Mouse (Mus musculus) CH12.LX (cell line): ENCODE measurements at regions not wholly inside any gene's neighbourhood (a gene's known extent, or its start where the extent isn't known, plus 50 kb on each side); places are given as distances from the start of the nearest gene placed in this dataset.

Source experiments
- DNase-seq: peaks from one replicate; pipeline ENCODE4 v3.0.0-alpha.2; 2013; ENCODE audit errors: extremely low read depth
- H3K27ac ChIP-seq: 2 replicates; pipeline ENCODE4 v1.5.1; 2012; ENCODE audit warnings: low read depth, mild to moderate bottlenecking, control low read depth, moderate library complexity; ENCODE audit not compliant: insufficient read depth
- H3K27me3 ChIP-seq: replicated peaks from 2 replicates; pipeline ENCODE3; 2012; ENCODE audit warnings: inconsistent platforms
- H3K36me3 ChIP-seq, 2 experiments: replicated peaks in 1 of 2; 2 replicates each; pipeline versions ENCODE3 to v1.6.1; 2012; ENCODE audit warnings: inconsistent platforms in 1 of 2, low read length in 1 of 2, mild to moderate bottlenecking in 1 of 2, mixed read lengths in 1 of 2, moderate library complexity in 1 of 2; ENCODE audit not compliant: control insufficient read depth in 1 of 2, insufficient read depth in 1 of 2
- H3K4me1 ChIP-seq, 2 experiments: 2 replicates each; pipeline ENCODE4 v1.6.1; 2012; ENCODE audit warnings: inconsistent platforms in 1 of 2, moderate library complexity in 1 of 2; ENCODE audit not compliant: insufficient read depth in 2 of 2, control insufficient read depth in 1 of 2
- H3K4me2 ChIP-seq: 2 replicates; pipeline ENCODE4 v1.6.1; 2012; ENCODE audit warnings: low read depth, mild to moderate bottlenecking, control low read depth; ENCODE audit not compliant: poor library complexity, insufficient read depth, severe bottlenecking
- H3K4me3 ChIP-seq, 3 experiments: fragments of 150-350 bp in 1 of 3; sonication (generic) in 1 of 3; replicated peaks in 1 of 3; 2 replicates each; pipeline versions ENCODE3 to v1.5.1; 2011 to 2012; ENCODE audit warnings: low read depth in 2 of 3, low read length in 2 of 3, mild to moderate bottlenecking in 2 of 3, moderate library complexity in 2 of 3, control low read depth in 1 of 3, improper control_type of control experiment in 1 of 3, inconsistent platforms in 1 of 3, mixed read lengths in 1 of 3; ENCODE audit not compliant: poor library complexity in 1 of 3
- H3K79me2 ChIP-seq: replicated peaks from 2 replicates; pipeline ENCODE4 v1.6.1; 2012; ENCODE audit warnings: mild to moderate bottlenecking, moderate library complexity; ENCODE audit not compliant: control insufficient read depth, poor library complexity, insufficient read depth, severe bottlenecking; ENCODE audit errors: extremely low read depth
- H3K9ac ChIP-seq: 2 replicates; pipeline ENCODE4 v1.6.1; 2012; ENCODE audit warnings: low read depth, mild to moderate bottlenecking, control low read depth, moderate library complexity; ENCODE audit not compliant: insufficient read depth
- H3K9me3 ChIP-seq: replicated peaks from 2 replicates; pipeline ENCODE3; 2012; ENCODE audit warnings: low read length, inconsistent platforms, mixed read lengths
- BHLHE40 ChIP-seq: IDR thresholded peaks from 2 replicates; pipeline ENCODE4 v1.6.1; 2011; ENCODE audit warnings: mild to moderate bottlenecking, low read depth, low read length, improper control_type of control experiment
- CHD1 ChIP-seq: IDR thresholded peaks from 2 replicates; pipeline ENCODE4 v1.6.1; 2012; ENCODE audit warnings: low read depth, low read length, improper control_type of control experiment, inconsistent platforms
- CHD2 ChIP-seq: IDR thresholded peaks from 2 replicates; pipeline ENCODE4 v1.6.1; 2011; ENCODE audit warnings: low read length, improper control_type of control experiment
- CTCF ChIP-seq, 2 experiments: IDR thresholded peaks in 1 of 2; conservative IDR thresholded peaks in 1 of 2; 2 replicates each; pipeline ENCODE4 v1.5.1; 2011 to 2012; ENCODE audit warnings: low read depth in 2 of 2, low read length in 2 of 2, improper control_type of control experiment in 1 of 2, inconsistent platforms in 1 of 2, mild to moderate bottlenecking in 1 of 2, moderate library complexity in 1 of 2
- E2F4 ChIP-seq: IDR thresholded peaks from 2 replicates; pipeline ENCODE4 v1.6.1; 2011; ENCODE audit warnings: low read depth, low read length, improper control_type of control experiment; ENCODE audit not compliant: insufficient replicate concordance
- ELF1 ChIP-seq: IDR thresholded peaks from 2 replicates; pipeline ENCODE4 v1.6.1; 2014; ENCODE audit warnings: low read depth, mild to moderate bottlenecking, inconsistent platforms, low read length, improper control_type of control experiment
- EP300 ChIP-seq: IDR thresholded peaks from 2 replicates; pipeline ENCODE4 v1.6.1; 2011; ENCODE audit warnings: low read length, improper control_type of control experiment
- ETS1 ChIP-seq: conservative IDR thresholded peaks from 2 replicates; pipeline ENCODE4 v1.6.1; 2012; ENCODE audit warnings: low read depth, mild to moderate bottlenecking, inconsistent platforms, low read length, improper control_type of control experiment, moderate library complexity
- GABPA ChIP-seq: IDR thresholded peaks from 2 replicates; pipeline ENCODE4 v1.6.1; 2012; ENCODE audit warnings: low read depth, low read length, improper control_type of control experiment, inconsistent platforms; ENCODE audit not compliant: insufficient replicate concordance
- HCFC1 ChIP-seq: IDR thresholded peaks from 2 replicates; pipeline ENCODE4 v1.6.1; 2012; ENCODE audit warnings: low read depth, mild to moderate bottlenecking, inconsistent platforms, low read length, improper control_type of control experiment
- IRF4 ChIP-seq: IDR thresholded peaks from 2 replicates; pipeline ENCODE4 v1.6.1; 2014; ENCODE audit warnings: low read depth, mild to moderate bottlenecking, inconsistent platforms, low read length, improper control_type of control experiment
- JUN ChIP-seq: IDR thresholded peaks from 2 replicates; pipeline ENCODE4 v1.6.1; 2011; ENCODE audit warnings: low read depth, mild to moderate bottlenecking, low read length, improper control_type of control experiment, moderate library complexity; ENCODE audit not compliant: insufficient read depth
- JUND ChIP-seq: conservative IDR thresholded peaks from 2 replicates; pipeline ENCODE4 v1.6.1; 2011; ENCODE audit warnings: low read depth, low read length, improper control_type of control experiment
- KAT2A ChIP-seq: IDR thresholded peaks from 2 replicates; pipeline ENCODE4 v1.6.1; 2012; ENCODE audit warnings: low read length, improper control_type of control experiment, inconsistent platforms; ENCODE audit not compliant: insufficient replicate concordance
- MAFK ChIP-seq: IDR thresholded peaks from 2 replicates; pipeline ENCODE4 v1.6.1; 2011; ENCODE audit warnings: low read length, improper control_type of control experiment; ENCODE audit not compliant: insufficient replicate concordance
- MAX ChIP-seq: IDR thresholded peaks from 2 replicates; pipeline ENCODE4 v1.6.1; 2011; ENCODE audit warnings: low read length, improper control_type of control experiment
- MAZ ChIP-seq: IDR thresholded peaks from 2 replicates; pipeline ENCODE4 v1.6.1; 2012; ENCODE audit warnings: low read depth, mild to moderate bottlenecking, inconsistent platforms, low read length, improper control_type of control experiment, moderate library complexity
- MEF2A ChIP-seq: IDR thresholded peaks from 2 replicates; pipeline ENCODE4 v1.6.1; 2014; ENCODE audit warnings: low read depth, mild to moderate bottlenecking, inconsistent platforms, low read length, improper control_type of control experiment, borderline replicate concordance
- MXI1 ChIP-seq: IDR thresholded peaks from 2 replicates; pipeline ENCODE4 v1.6.1; 2011; ENCODE audit warnings: mild to moderate bottlenecking, low read depth, low read length, improper control_type of control experiment
- MYC ChIP-seq: IDR thresholded peaks from 2 replicates; pipeline ENCODE4 v1.6.1; 2011; ENCODE audit warnings: low read depth, mild to moderate bottlenecking, improper control_type of control experiment, low read length
- NELFE ChIP-seq: IDR thresholded peaks from 2 replicates; pipeline ENCODE4 v1.6.1; 2011; ENCODE audit warnings: low read depth, low read length, improper control_type of control experiment
- NRF1 ChIP-seq: IDR thresholded peaks from 2 replicates; pipeline ENCODE4 v1.6.1; 2014; ENCODE audit warnings: low read depth, mild to moderate bottlenecking, inconsistent platforms, low read length, improper control_type of control experiment, moderate library complexity
- PAX5 ChIP-seq: IDR thresholded peaks from 2 replicates; pipeline ENCODE4 v1.6.1; 2012; ENCODE audit warnings: low read length, inconsistent platforms, mixed read lengths
- POLR2A ChIP-seq: IDR thresholded peaks from 2 replicates; pipeline ENCODE4 v1.6.1; 2011; ENCODE audit warnings: low read depth, mild to moderate bottlenecking, improper control_type of control experiment, low read length
- POLR2AphosphoS2 ChIP-seq: IDR thresholded peaks from 2 replicates; pipeline ENCODE4 v1.6.1; 2011; ENCODE audit warnings: low read depth, low read length, improper control_type of control experiment
- RAD21 ChIP-seq: IDR thresholded peaks from 2 replicates; pipeline ENCODE4 v1.6.1; 2011; ENCODE audit warnings: low read depth, mild to moderate bottlenecking, low read length, improper control_type of control experiment, moderate library complexity
- RCOR1 ChIP-seq: conservative IDR thresholded peaks from 2 replicates; pipeline ENCODE4 v1.6.1; 2012; ENCODE audit warnings: low read depth, mild to moderate bottlenecking, inconsistent platforms, low read length, improper control_type of control experiment
- SIN3A ChIP-seq: IDR thresholded peaks from 2 replicates; pipeline ENCODE4 v1.6.1; 2012; ENCODE audit warnings: low read length, improper control_type of control experiment, inconsistent platforms
- SMC3 ChIP-seq: IDR thresholded peaks from 2 replicates; pipeline ENCODE4 v1.6.1; 2011; ENCODE audit warnings: low read depth, low read length, improper control_type of control experiment
- TBP ChIP-seq: conservative IDR thresholded peaks from 2 replicates; pipeline ENCODE4 v1.6.1; 2011; ENCODE audit warnings: low read depth, low read length, improper control_type of control experiment
- TCF12 ChIP-seq: IDR thresholded peaks from 2 replicates; pipeline ENCODE4 v1.6.1; 2014; ENCODE audit warnings: low read depth, mild to moderate bottlenecking, inconsistent platforms, low read length, improper control_type of control experiment
- UBTF ChIP-seq: IDR thresholded peaks from 2 replicates; pipeline ENCODE4 v1.6.1; 2012; ENCODE audit warnings: low read depth, mild to moderate bottlenecking, inconsistent platforms, low read length, improper control_type of control experiment, moderate library complexity
- USF1 ChIP-seq: IDR thresholded peaks from 2 replicates; pipeline ENCODE4 v1.6.1; 2014; ENCODE audit warnings: low read depth, mild to moderate bottlenecking, inconsistent platforms, low read length, improper control_type of control experiment
- USF2 ChIP-seq: conservative IDR thresholded peaks from 2 replicates; pipeline ENCODE4 v1.6.1; 2011; ENCODE audit warnings: low read depth, low read length, improper control_type of control experiment
- ZC3H11A ChIP-seq: IDR thresholded peaks from 2 replicates; pipeline ENCODE4 v1.6.1; 2012; ENCODE audit warnings: low read depth, mild to moderate bottlenecking, inconsistent platforms, low read length, improper control_type of control experiment
- ZKSCAN1 ChIP-seq: IDR thresholded peaks from 2 replicates; pipeline ENCODE4 v1.6.1; 2012; ENCODE audit warnings: low read depth, inconsistent platforms, low read length, improper control_type of control experiment, borderline replicate concordance
- ZMIZ1 ChIP-seq: IDR thresholded peaks from 2 replicates; pipeline ENCODE4 v1.6.1; 2012; ENCODE audit warnings: low read depth, mild to moderate bottlenecking, inconsistent platforms, low read length, improper control_type of control experiment
- ZNF384 ChIP-seq: IDR thresholded peaks from 2 replicates; pipeline ENCODE4 v1.6.1; 2012; ENCODE audit warnings: low read depth, low read length, improper control_type of control experiment, inconsistent platforms
- dilution Hi-C: fragments of 300-500 bp; cut with MboI; formaldehyde crosslinking; loops from 2 replicates; pipeline ENCODE4 v1.14.3; 2020; ENCODE audit warnings: low sequenced_read_pairs; ENCODE audit not compliant: extremely low pct_unique_long_range_greater_than_20kb, extremely low pct_ligation_motif_present
- in situ Hi-C: fragments of 300-500 bp; cut with MboI; formaldehyde crosslinking; loops from 3 replicates; pipeline ENCODE4 v1.14.3; 2019; ENCODE audit warnings: low sequenced_read_pairs, low pct_ligation_motif_present, low pct_unique_long_range_greater_than_20kb, mixed read lengths

DNA sequence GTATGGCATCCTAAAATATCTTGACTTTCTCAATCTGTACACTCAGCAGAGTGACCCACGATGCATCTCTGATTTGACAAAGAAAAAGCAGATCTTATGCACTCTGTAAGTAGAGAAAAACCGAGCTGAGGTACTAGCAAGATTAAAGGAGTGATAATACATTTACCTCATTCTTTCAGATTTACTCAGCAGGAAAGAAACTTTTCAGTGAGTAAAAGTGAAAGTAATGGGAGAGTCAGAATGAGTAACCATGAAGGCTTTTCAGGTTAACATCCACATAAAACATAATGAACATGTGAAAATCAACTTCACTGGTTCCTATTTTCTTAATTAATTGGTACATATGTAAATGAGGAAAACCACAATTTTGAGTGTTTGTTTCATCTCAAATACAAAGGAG is 162.1 kb downstream of the Dio2 start:
- no peaks in the 10 kb centered on the region for H3K36me3 ChIP-seq
- no peaks in the 10 kb centered on the region for H3K27me3 ChIP-seq
- peak; percentile 100 for TF ChIP-seq JUN
- TF ChIP-seq USF1: no peak
- TF ChIP-seq POLR2AphosphoS2: no peak
- no peak for TF ChIP-seq GABPA
- no peak for TF ChIP-seq ELF1
- TF ChIP-seq POLR2A: no peak
- no peak for TF ChIP-seq NELFE
- TF ChIP-seq SIN3A: no peak
- peak; percentile 28; the same call in 1 of the 2 replicates for TF ChIP-seq ZNF384
- peak; percentile 90 for TF ChIP-seq ETS1
- TF ChIP-seq BHLHE40: peak; percentile 83
- TF ChIP-seq MYC: 0 out of 2 replicates have a peak, but pooled peaks have one; percentile 61
- TF ChIP-seq MAX: no peak
- no peak for TF ChIP-seq E2F4
- no peak for TF ChIP-seq HCFC1
- no peak for TF ChIP-seq CHD1
- peak; percentile 87 for TF ChIP-seq MAFK
- 0 out of 2 replicates have a peak, but pooled peaks have one; percentile 15 for TF ChIP-seq TBP
- TF ChIP-seq KAT2A: no peak
- TF ChIP-seq JUND: peak; percentile 100
- no peak for TF ChIP-seq ZC3H11A
- TF ChIP-seq ZKSCAN1: no peak
- TF ChIP-seq RAD21: no peak; the same call in 1 of the 2 replicates
- no peak for TF ChIP-seq MAZ
- no peak for TF ChIP-seq ZMIZ1
- TF ChIP-seq IRF4: peak; percentile 100
- no peak for TF ChIP-seq UBTF
- TF ChIP-seq USF2: no peak
- TF ChIP-seq PAX5: no peak
- no peak for TF ChIP-seq MXI1
- no peak for TF ChIP-seq SMC3
- TF ChIP-seq NRF1: no peak
- peak; percentile 100 for TF ChIP-seq EP300
- peak; percentile 79; the same call in 1 of the 2 replicates for TF ChIP-seq MEF2A
- peak; percentile 97 for TF ChIP-seq RCOR1
- TF ChIP-seq CHD2: peak; percentile 68
- TF ChIP-seq TCF12: peak; percentile 71; the same call in 1 of the 2 replicates
- TF ChIP-seq CTCF (conservative IDR thresholded peaks at IDR 0.05 in 1 of 2, IDR thresholded peaks at IDR 0.05 in 1 of 2; ENCODE audit: low read depth in 2 of 2, low read length in 2 of 2): no peak
- H3K4me2 ChIP-seq: no peak overlapping the region
- DNase-seq: peak; percentile 80
- no peak overlapping the region for H3K9ac ChIP-seq
- H3K79me2 ChIP-seq: no peaks in the 10 kb centered on the region
- in situ Hi-C loops (no loop called here), dilution Hi-C loops (no loop called here)
- no peak overlapping the region for H3K4me3 ChIP-seq
- H3K27ac ChIP-seq: no peak overlapping the region
- H3K4me1 ChIP-seq: peaks cover 2 to 25% of the 10 kb centered on the region in 2 experiments; a peak in 3 of 4 replicates
- no peaks in the 10 kb centered on the region for H3K9me3 ChIP-seq
